Mouse (Mus musculus) frontal cortex, postnatal 25 days (tissue): ENCODE measurements around the gene Smo.
"Not testable (repeated sequence)": the region's sequence is repeated elsewhere in the genome, so short reads cannot be mapped to it uniquely, and the experiment has no call there.

Experiments
- DNase-seq, 2 experiments: peaks; one replicate each; pipeline ENCODE4 v3.0.0; 2022; ENCODE audit warnings: low spot score in 2 of 2

The Smo gene

DNA sequence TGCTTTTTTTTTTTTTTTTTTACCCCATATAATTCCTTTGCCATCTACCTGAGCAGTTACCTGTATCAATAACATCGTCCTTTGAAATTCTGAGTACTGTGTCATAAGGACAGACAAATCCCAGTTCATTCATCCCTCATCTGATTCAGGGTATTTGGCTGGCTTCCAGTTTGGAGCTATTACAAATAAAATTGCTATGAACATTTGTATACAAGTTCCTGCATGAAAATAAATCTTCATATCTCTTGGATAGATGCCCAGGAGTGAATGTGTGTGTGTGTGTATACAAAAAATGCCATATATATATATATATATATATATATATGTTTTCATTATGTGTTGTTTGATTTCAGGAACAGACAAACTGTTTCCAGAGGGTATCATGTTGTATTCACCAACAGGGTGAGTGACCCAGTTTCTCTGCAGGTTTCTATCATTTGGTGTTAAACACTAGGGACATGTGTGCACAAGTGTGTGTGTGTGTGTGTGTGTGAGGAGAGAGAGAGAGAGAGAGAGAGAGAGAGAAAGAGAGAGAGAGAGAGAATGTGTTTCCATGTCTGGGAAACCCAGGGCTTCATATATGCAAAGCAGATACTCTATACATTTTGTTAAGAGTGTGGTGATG lies 8.6 kb upstream of the Smo start:
- no peak for DNase-seq

DNA sequence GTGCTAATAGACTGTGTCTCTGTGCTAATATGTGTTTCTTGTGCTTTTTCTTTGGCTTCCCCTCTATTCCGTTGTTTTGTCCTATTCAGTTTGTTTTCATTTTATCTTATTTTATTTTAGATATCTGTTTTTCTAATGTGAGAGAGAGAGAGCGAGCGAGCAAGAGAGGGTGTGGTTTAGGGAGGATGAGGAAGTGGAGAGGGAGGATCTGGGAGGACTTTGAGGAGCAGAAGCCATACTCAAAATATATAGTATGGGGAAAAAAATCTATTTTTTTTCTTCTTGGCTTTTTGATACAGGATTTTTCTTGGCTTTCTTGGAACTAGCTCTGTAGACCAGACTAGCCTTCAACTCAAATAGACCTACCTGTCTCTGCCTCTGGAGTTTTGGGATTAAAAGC lies 7.3 kb upstream of the Smo start:
- DNase-seq = no peak

DNA sequence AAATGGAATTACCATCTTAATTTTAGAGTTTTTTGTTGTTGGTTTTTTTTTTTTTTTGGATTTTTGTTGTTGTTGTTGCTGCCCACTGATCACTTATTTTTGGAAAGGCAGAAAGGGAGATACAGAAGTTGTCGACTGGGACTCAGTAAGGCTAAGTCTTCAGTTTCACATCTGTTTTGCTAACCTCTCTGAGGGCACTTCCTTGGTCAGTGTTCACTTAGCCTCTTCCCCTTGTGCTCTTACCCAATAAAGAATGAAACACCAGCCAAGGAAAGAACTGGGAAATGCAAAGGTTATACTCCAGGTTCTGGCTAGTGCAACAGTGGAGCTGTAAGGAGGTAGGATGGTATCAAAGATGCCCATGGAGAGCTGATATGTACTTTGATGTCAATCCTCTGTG lies 5.8 kb upstream of the Smo start:
- no peak for DNase-seq

DNA sequence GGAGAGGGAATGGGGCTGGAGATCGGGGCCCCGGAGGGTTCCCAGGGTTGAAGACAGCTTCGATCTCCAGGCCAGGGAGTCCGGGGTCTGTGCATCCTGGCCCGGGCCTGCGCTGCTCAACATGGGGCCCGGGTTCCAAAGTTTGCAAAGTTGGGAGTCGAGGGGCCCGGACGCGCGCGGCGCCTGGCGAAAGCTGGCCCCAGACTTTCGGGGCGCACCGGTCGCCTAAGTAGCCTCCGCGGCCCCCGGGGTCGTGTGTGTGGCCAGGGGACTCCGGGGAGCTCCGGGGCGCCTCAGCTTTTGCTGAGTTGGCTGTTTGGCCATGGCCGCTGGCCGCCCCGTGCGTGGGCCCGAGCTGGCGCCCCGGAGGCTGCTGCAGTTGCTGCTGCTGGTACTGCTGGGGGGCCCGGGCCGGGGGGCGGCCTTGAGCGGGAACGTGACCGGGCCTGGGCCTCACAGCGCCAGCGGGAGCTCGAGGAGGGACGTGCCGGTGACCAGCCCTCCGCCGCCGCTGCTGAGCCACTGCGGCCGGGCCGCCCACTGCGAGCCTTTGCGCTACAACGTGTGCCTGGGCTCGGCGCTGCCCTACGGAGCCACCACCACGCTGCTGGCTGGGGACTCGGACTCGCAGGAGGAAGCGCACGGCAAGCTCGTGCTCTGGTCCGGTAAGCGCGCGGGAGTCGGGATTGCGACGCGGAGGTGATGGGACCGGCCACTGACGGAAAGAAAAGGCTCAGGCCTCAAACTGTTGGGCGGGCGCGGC lies 567 bp downstream of the Smo start:
- no peak for DNase-seq

DNA sequence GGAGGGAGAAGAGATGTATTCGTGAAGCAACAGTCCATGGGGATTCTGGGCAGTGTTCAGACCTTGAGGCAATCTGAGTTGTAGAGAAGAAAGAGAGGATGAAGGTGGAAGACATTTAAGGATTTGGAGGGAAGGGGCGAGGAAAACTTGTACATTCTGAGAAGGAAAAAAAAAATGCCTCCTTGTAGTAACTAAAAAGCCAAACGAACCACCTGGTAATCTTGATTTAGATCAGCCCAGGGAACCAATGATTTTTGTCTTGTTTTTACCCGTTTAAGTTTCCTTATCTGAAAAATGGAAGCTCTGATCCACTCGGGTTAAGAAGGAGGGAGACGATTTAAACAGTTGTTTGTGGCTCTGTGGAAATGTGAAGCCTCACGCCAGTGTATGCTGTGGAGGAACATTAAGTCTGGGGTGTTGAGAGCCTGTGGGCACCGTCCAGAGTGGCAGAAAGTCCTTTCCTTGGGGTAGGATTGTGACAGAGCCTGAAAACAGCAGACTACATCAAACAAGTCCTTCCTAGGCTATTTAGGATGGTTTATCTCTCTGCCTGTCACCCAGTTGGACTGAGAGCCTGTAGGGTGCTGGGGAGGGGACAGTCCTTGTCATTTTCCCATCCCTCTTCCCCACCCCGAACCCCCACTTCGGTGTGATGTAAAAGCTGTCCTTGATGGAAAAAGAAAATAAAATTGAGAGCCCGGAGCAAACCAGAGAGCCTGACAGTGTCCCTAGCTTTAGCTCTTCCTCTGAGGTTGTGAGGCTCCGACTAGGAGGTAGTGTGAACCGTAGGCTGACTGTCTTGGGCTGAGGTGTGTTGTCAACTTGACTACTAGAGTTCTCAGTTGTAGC lies 1.5 kb downstream of the Smo start:
- DNase-seq = no peak

DNA sequence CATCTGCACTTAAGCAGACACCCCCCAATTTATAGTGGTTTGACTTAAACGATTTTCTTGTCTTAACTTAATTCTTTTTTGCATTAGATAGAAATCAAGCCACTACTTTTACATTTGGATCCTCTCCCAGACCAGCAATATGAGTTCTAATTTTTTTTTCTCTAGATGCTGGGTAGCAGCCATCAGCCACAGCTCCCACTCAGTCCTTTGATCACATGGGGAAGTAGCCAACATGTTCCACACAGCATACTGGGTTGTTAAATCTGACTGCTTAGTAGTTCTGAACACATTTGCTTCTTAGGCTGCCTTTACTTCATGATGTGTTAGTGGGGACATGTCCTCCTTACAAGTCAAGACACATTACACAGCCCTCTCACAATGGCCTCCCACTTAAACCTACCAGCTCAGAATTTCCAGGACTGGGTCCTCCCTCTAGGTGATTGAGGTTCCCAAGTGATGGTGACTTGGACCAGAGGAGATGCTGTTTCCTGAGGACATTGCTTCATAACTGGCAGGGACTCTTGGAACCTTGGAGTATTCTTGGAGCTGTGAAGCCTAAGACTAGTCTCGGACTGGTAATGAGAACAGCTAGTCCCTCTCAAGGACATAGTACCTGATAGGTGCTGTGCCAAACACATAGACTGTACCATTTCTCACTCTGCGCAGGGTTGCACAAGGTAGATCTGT lies 16.3 kb downstream of the Smo start:
- no peak for DNase-seq

DNA sequence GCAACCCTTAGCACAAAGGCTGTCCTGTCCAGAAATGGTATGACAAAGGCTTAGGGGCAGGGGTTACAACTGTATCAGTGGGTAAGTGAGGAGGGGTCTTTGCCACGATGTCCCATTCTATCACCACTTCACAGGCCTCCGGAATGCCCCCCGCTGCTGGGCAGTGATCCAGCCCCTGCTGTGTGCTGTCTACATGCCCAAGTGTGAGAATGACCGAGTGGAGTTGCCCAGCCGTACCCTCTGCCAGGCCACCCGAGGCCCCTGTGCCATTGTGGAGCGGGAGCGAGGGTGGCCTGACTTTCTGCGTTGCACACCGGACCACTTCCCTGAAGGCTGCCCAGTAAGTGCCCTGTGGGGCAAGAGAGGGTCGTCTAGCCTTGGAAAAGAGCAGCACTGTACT lies 18.0 kb downstream of the Smo start:
- DNase-seq = no peak

DNA sequence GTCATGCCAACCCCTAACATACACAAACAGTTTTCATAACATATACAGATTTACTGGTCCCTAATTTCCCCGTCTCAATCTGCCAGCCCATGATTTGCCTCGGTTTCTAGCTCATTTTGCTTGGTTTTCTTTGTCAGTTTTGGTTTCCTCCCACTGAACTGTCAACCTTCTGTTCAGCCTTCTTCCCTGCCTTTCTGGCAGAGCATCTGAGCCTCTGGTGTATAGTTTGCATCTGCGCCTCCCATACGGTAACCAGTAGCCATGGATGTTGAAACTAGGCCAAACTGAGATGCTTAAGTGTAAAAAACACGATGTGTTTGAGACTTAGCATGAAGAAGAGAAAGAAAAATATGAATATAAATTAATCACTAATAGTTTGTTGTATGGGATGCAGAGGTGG lies 20.7 kb downstream of the Smo start:
- DNase-seq = no peak

DNA sequence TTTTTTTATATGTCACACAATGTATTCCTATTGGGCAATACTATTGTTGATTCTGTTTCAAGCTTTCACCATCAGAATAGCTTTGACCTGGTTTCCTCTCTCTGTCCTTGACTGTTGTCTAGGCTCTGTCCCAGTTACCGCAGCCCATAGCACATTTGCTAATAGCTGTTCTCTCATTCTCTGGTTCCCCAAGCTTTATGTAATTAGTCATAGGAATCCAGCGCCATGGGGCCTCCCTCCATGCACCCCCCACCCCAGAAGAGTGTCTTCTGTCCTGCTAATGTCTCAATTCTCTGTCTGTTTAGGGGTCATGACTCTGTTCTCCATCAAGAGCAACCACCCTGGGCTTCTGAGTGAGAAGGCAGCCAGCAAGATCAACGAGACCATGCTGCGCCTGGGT lies 21.2 kb downstream of the Smo start:
- DNase-seq = no peak

DNA sequence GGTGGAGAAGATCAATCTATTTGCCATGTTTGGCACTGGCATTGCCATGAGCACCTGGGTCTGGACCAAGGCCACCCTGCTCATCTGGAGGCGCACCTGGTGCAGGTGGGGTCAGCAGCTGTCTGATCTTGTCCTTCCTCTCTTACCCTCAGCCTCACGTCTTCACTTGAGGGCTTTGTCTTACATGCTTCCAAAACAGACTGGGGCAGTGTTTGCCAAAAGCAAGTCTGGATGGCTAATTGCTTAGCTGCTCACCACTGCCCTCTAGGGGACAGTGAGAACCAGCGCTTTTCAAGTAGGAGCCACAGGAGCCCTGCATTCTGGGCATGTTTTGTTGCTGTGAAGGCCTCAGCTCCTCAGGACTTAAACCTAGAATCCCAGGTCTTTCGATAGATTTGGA lies 23.1 kb downstream of the Smo start:
- DNase-seq = peak; percentile 51 to 69

DNA sequence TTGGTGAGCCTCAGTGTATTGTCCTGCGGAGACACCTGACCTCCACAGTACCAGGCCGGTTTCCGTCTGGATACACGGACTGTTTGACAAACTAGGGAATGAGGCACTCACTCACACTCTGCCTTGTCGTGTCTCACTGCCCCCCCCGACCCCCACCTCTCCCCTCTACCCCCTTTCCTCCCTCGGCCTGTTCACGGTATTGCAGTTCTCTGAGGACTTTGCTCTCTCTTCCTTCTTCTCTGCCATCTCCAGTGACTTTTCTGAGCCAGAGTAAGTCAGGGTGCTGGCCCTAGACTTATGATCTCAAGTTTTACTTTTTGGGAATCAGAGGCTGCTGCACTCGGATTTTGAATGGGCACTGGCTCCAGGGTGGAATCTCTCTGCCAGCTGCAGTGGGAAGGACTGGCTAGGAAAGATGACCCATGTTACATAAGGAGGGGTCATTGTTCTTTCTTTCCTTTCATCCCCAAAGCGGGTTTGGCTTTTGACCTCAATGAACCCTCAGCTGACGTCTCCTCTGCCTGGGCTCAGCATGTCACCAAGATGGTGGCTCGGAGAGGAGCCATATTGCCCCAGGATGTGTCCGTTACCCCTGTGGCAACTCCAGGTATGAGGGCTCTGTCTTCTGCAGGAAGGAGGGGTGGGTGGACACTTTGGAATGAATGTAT lies 23.8 kb downstream of the Smo start:
- DNase-seq = no peak

DNA sequence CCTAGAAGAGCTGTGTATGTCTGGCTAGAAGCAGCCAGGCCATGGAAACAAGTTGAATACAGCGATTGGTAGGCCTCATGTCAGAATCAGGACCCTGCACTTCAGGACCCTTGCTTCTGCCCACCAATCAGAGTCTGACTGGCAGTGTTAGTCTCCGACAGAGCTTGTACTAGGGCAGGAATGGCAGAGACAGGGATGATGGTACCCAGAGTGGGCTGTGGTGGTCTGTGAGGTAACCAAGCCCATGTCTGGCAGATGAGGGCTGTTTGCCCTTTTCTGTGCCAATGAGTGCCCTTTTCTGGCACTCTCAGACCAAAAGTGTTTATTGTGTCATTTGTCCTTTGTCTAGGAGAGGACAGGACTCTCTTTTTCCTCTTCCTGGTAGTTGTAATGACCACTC lies 25.1 kb downstream of the Smo start:
- not testable (repeated sequence) for DNase-seq

DNA sequence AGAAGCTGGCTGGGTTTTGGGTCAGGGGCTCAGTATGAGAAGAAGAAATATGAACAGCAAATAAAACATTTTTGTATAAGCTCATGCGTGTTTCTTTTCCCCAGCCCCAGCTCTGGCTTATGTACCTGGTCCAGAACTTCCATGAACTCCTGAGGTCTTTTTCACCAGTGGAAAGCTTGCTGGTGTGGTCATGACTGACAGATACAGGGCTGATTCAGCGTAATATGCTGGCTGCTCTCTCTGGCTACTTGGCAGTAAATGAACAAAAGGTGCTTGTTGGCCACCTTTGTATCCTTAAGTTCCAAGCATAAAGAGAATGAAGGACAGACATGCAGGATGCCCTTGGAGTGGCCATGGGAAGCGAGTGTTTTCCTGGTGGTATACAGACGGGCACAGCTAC lies 26.0 kb downstream of the Smo start:
- no peak for DNase-seq

DNA sequence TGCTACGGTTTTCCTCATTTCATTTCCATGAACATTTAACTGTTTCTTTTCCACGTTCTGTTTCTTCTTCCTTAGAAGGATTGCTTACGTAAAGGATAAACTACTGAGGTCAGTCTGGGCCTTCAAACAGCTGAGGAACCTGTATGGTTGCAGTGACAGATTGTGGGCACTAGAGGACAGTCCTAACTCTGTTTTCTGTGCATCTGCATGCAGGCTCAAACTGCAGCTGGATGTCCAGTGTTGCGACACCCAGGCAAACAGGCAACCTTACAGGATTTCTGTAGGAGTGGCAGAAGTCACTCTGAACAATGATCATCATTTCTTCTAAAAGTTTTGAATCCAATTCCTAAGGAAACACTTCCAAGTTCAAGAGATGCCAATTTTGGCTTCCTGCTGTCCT lies 27.2 kb downstream of the Smo start:
- no peak for DNase-seq

DNA sequence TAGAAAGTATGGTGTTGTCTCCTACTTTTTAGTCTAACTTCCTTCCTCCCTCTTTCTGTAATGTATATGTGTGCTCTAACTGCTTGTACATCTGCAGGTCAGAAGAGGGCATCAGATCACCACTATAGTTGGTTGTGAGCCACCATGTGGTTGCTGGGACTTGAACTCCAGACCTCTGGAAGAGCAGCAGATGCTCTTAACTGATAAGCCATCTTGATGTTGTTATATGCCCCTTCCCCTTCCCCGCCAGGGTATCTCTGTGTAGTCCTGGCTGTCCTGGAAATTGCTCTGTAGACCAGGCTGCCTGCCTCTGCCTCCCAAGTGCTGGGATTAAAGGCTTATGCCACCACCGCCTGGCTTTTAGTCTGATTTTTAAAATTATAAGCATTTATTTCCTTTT lies 31.6 kb downstream of the Smo start:
- no peak for DNase-seq

DNA sequence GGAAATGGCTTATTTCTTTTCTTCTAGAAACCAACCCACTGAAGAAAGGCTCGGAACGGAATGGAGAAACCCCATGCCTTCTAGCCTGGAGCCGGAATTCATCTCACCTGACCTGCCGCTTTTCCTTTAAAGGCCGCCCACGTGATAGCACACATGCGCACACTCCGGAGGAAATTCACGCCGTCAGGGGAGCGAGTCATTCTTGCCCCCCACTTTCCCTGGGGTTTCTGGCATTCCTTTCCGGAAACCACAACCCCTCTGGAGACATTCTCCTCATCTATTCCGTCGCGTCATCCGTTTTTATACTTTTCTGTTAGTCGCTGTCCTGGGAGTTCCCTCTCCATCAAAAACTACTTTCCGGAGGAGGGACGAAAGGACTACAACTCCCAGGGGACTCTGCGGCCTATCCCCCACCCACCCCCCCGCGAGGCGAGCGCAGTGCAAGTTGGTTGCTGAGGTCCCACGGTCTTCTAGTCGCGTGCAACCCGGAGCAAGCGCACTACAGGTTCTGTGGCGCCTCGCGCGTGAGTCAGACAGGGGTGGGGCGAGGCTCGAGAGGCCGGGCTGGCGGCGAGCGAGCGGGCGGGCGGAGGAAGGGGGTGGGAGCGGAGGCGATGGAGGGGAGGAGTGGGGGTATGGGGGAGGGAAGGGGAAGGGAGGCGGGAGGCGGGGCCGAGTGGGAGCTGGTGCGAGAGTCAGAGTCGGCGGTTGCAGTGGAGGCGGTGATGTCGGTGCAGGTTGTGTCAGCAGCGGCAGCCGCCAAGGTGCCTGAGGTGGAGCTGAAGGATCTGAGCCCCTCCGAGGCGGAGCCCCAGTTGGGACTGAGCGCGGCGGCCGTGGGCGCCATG lies 32.7 kb downstream of the Smo start, which contains the start of gene Ahcyl2:
Gene Ahcyl2 (plus strand): TSS at position 199 of the 848 bp plus-strand sequence.
- peak; percentile 75 to 86 for DNase-seq

DNA sequence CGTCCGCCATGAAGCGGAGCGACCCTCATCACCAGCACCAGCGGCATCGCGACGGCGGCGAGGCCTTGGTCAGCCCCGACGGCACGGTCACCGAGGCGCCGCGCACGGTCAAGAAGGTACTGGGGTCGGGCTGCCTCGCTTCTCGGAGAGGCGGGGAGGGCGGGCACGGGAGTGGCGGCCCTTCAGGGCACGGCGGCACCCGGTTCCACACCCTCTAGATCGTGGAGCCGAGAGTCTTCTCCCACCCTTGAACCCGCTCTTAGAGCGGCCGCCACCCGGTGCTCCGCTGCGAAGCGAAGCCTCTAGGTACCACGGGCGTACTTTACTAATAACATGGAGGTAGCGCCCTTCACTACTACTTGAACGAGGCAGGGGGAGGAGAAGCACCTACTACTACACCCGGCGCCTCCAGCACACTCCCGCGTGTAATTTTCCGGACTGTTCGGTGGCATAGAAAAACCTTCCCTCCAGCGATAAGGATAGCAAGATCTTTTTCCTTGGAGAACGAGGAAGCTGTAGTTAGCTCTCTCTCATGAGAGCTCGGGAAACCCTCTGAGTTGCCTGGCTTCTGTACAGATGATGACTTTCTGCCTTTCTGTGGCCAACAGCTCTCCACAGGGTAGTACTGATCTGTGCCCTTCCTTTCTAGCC lies 33.6 kb downstream of the Smo start:
- peak in 1 of 2 experiments; percentile 28 for DNase-seq

DNA sequence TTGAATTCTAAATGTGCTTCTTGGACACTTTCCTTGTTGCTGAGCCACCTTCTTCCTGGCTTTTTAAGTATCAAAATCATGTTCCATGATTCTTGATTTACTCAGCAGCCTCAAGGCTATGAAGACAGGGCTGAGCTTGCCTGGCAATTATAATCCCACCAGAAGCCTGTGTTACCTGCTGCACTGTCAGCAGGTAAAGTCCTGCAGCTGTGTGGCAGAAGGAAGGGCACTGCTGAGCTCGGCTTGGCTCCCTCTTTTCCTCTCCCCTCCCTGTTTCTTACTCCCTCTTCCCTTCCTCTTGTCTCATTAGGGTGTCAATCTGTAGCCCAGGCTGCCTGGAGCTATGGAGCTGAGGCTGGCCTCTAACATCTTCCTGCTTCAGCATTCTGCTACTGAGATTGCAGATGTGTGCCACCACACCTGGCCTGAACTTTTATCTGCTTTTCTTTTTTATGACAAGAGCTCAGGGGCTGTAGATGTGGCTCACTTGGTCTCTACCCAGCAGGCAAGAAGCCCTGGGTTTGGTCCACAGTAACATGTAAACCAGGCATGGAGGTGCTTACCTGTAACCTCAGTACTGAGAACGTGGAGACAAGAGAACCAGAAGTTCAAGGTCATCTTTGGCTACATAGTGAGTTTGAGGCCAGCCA lies 35.5 kb downstream of the Smo start:
- no peak for DNase-seq

DNA sequence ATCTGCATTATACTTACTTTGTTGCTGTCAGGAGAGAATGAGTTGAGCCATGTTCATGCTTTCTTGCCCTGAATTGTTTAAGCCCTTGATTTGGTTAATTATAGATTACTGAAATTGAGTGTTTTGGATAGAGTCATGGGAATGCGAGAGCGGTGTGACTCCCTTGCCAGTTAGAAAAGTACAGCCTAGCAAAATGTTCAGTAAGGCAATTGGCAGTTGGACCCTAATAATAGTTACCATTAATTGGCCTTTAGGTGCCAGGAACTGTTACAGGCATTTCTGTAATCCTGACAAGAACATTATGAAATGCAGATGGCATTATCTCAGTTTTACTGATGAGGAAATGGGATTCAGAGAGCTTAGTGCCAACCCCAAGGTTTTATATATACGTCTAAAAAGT lies 36.9 kb downstream of the Smo start:
- DNase-seq = no peak

DNA sequence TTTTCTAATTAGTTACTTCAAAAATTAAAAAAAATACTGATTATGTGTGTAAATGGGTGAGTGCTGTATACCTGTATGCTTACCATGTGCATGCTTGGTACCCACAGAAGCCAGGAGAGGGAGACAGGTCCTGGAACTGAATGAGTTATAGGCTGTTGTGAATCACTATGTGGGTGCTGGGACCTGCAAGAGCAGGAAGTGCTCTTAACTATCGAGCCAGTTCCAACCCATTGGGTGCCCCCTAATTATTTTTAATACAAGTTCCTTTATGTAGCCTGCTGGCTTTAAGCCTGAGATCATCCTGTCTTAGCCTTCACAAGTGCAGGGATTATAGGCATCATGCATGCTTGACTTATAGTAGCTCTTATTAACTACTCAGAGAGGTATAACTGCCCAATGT lies 38.9 kb downstream of the Smo start:
- no peak for DNase-seq
